Mouse (Mus musculus): Measurements from ENCODE around the gene Selenof.

DNA sequence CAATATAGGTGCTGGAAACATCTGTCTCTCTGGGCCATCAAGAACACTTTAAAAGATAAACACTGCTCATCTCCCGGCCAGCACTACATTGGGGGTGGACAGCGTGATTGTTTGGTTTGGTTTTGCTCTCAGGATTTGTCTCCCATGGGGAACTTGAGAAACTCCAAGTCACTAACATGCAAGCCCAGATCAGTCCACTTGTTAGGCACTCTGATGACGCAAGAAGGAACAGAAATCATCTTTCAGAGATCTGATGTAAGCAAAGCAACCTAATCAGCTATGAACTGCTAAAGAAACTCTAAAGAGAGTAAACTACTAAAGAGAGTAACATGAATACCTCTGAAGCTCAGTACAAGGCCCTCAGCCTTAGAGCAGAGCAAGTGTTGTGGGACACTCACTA is 33.5 kb downstream of the Selenof start:
- TF ChIP-seq POLR2A (IDR thresholded peaks at IDR 0.05; ENCODE audit: insufficient read length, low read depth) (no peak), TCF12 (IDR thresholded peaks at IDR 0.05; ENCODE audit: insufficient read depth, poor library complexity, severe bottlenecking) (no peak), MYOD1 (IDR thresholded peaks at IDR 0.05; ENCODE audit: control insufficient read depth in 1 of 3, insufficient read length in 2 of 3, low read depth in 2 of 3) (no peak), E2F4 (IDR thresholded peaks at IDR 0.05; ENCODE audit: insufficient read depth) (no peak), USF1 (IDR thresholded peaks at IDR 0.05; ENCODE audit: low read depth) (no peak), POLR2AphosphoS2 (IDR thresholded peaks at IDR 0.05; ENCODE audit: insufficient read length, low read depth) (no peak), MYOG (IDR thresholded peaks at IDR 0.05; ENCODE audit: control insufficient read depth in 1 of 3, insufficient read depth in 1 of 3, insufficient read length in 2 of 3, low read depth in 2 of 3) (no peak), MAX (IDR thresholded peaks at IDR 0.05; ENCODE audit: low read depth) (no peak), SRF (IDR thresholded peaks at IDR 0.05; ENCODE audit: control insufficient read depth, insufficient read length, low read depth) (no peak), CEBPB (IDR thresholded peaks at IDR 0.05; ENCODE audit: insufficient read depth, poor library complexity, severe bottlenecking) (peak; percentile 76), TCF3 (IDR thresholded peaks at IDR 0.05; ENCODE audit: insufficient read length, low read depth) (no peak), REST (IDR thresholded peaks at IDR 0.05; ENCODE audit: insufficient read depth, insufficient read length) (no peak)
